Mouse (Mus musculus) liver, embryonic 14.5 days (tissue): Measurements from ENCODE around the gene Ankrd34a.
A peak's percentile ranks its signal among the peaks of the same experiment; 100 is the strongest.

Experiments used
- CTCF ChIP-seq: IDR thresholded peaks from 2 replicates; pipeline ENCODE4 v1.5.1; 2016; ENCODE audit warnings: antibody characterized with exemption, low read depth, control low read depth
- EP300 ChIP-seq: IDR thresholded peaks from 2 replicates; pipeline ENCODE4 v1.6.1; 2016; ENCODE audit warnings: antibody characterized with exemption, low read depth

- TF ChIP-seq CTCF (peak; percentile 43; the same call in 1 of the 2 replicates), EP300 (no peak)
Measured at GRCm38 (mm10) chr3:96551203-96551602, 45.2 kb upstream of the Ankrd34a start.
